Mouse (Mus musculus) embryonic stem cell, embryonic (primary cell): ENCODE measurements around the gene Tm7sf2.

ENCODE experiments used
- CTCF ChIA-PET, 4 experiments: fragments of 300-600 bp in 2 of 4; fragments of 350-600 bp in 2 of 4; sonication (Branson Sonifier 250); formaldehyde crosslinking; loops; one replicate each; lab custom pipeline; 2022; ENCODE audit warnings: inconsistent platforms in 2 of 4; lab: Charles Lee
- POLR2A ChIA-PET, 4 experiments: fragments of 300-600 bp in 2 of 4; fragments of 350-600 bp in 2 of 4; sonication (Branson Sonifier 250); formaldehyde crosslinking; loops; one replicate each; lab custom pipeline; 2022; ENCODE audit warnings: antibody characterized with exemption in 4 of 4, inconsistent platforms in 1 of 4; lab: Charles Lee

Tm7sf2 gene

GRCm38 (mm10) chr19:6079983-6080480, 11.9 kb upstream of the Tm7sf2 start, which contains the start of gene Tmem262:
Gene Tmem262, plus strand, starts transcription at chr19:6080033.
- CTCF ChIA-PET: interaction anchor here in 2 of 4 experiments (0.6 to 5.4 kb wide), 5 partner anchors 9 to 185 kb away, joined by 3 to 32 read pairs (median 5); partner anchors contain the start of gene Tm7sf2 (in 1 of the 2)
- POLR2A ChIA-PET: interaction anchor here in 3 of 4 experiments (0.6 to 47.9 kb wide), 12 partner anchors 4 to 283 kb away, joined by 3 to 1520 read pairs (median 4); partner anchors contain the start of genes Fau (in 2 of the 3), Mrpl49 (in 2 of the 3), Sf1 (in 2 of the 3) and Syvn1 (in 2 of the 3)

GRCm38 (mm10) chr19:6076564-6077393, 8.6 kb upstream of the Tm7sf2 start, which contains the start of gene Vps51:
Gene Vps51, minus strand, starts transcription at chr19:6077231.
- POLR2A ChIA-PET: interaction anchor here (0.6 to 47.9 kb wide), 38 partner anchors 0 to 989 kb away, joined by 3 to 1520 read pairs (median 4); partner anchors contain the start of genes Tm7sf2 (in 4 of the 4), Cdca5 (in 3 of the 4), Snx15 (in 3 of the 4) and Zfpl1 (in 3 of the 4)
- CTCF ChIA-PET: interaction anchor here in 1 of 4 experiments (0.9 to 5.4 kb wide), 5 partner anchors 9 to 152 kb away, joined by 3 to 32 read pairs (median 3); partner anchors contain the start of genes Cdc42ep2, Tm7sf2 and Znhit2

GRCm38 (mm10) chr19:6073889-6074288, 5.7 kb upstream of the Tm7sf2 start:
- ChIA-PET CTCF (interaction anchor here in 1 of 4 experiments (0.6 kb wide), 1 partner anchor 54 kb away, joined by 3 read pairs; the partner anchor contains the start of gene Snx15), POLR2A (interaction anchor here in 2 of 4 experiments (29.9 to 47.9 kb wide), 4 partner anchors 2 to 15 kb away, joined by 1277 to 1520 read pairs (median 1398); partner anchors contain the start of genes Cdca5 (in 2 of the 2), Fau (in 2 of the 2), Gm28374 (in 2 of the 2) and Mrpl49 (in 2 of the 2))

- POLR2A ChIA-PET: interaction anchor here (0.8 to 47.9 kb wide), 52 partner anchors 5 to 428 kb away, joined by 3 to 1520 read pairs (median 4); partner anchors contain the start of genes Cdca5 (in 4 of the 4), Zfpl1 (in 4 of the 4), Capn1 (in 3 of the 4) and Fau (in 3 of the 4)
- CTCF ChIA-PET: interaction anchor here (0.5 to 2.6 kb wide), 14 partner anchors 9 to 264 kb away, joined by 3 to 11 read pairs (median 3); partner anchors contain the start of genes Cdca5 (in 2 of the 4), Zfpl1 (in 2 of the 4), Znhit2 (in 2 of the 4) and Capn1 (in 1 of the 4)
Observed at GRCm38 (mm10) chr19:6071261-6071660, 3.1 kb upstream of the Tm7sf2 start.

GRCm38 (mm10) chr19:6070571-6071250, 2.5 kb upstream of the Tm7sf2 start:
- ChIA-PET CTCF (interaction anchor here (0.5 to 2.6 kb wide), 17 partner anchors 9 to 326 kb away, joined by 3 to 11 read pairs (median 3); partner anchors contain the start of genes Cdca5 (in 2 of the 4), Zfpl1 (in 2 of the 4), Znhit2 (in 2 of the 4) and Capn1 (in 1 of the 4)), POLR2A (interaction anchor here (0.6 to 47.9 kb wide), 58 partner anchors 6 to 427 kb away, joined by 3 to 1520 read pairs (median 4); partner anchors contain the start of genes Cdca5 (in 4 of the 4), Zfpl1 (in 4 of the 4), Capn1 (in 3 of the 4) and Fau (in 3 of the 4))

- POLR2A ChIA-PET: interaction anchor here in 3 of 4 experiments (0.9 to 47.9 kb wide), 24 partner anchors 6 to 343 kb away, joined by 3 to 1520 read pairs (median 4); partner anchors contain the start of genes Cdca5 (in 3 of the 3), Zfpl1 (in 3 of the 3), Znhit2 (in 3 of the 3) and Fau (in 2 of the 3)
Observed at GRCm38 (mm10) chr19:6069851-6070250, 1.7 kb upstream of the Tm7sf2 start.

GRCm38 (mm10) chr19:6068951-6069350, 778 bp upstream of the Tm7sf2 start:
- POLR2A ChIA-PET: interaction anchor here (0.5 to 47.9 kb wide), 16 partner anchors 5 to 258 kb away, joined by 3 to 1520 read pairs (median 14); partner anchors contain the start of genes Cdca5 (in 3 of the 4), Vps51 (in 3 of the 4), Zfpl1 (in 3 of the 4) and Fau (in 2 of the 4)
- CTCF ChIA-PET: interaction anchor here in 1 of 4 experiments (1.4 to 6.4 kb wide), 4 partner anchors 10 to 53 kb away, joined by 3 to 46 read pairs (median 24); partner anchors contain the start of genes Capn1, Cdca5, Tmem262 and Vps51

More at GRCm38 (mm10) chr19:6069851-6070250, 1.7 kb upstream of the Tm7sf2 start:
- CTCF ChIA-PET: interaction anchor here in 3 of 4 experiments (1.0 to 2.6 kb wide), 6 partner anchors 8 to 327 kb away, joined by 3 to 11 read pairs (median 6); partner anchors contain the start of genes Znhit2 (in 2 of the 3), Cdca5 (in 1 of the 3), Tmem262 (in 1 of the 3) and Zfpl1 (in 1 of the 3)

- ChIA-PET POLR2A (interaction anchor here (0.5 to 47.9 kb wide), 122 partner anchors 4 to 772 kb away, joined by 3 to 1520 read pairs (median 4); partner anchors contain the start of genes Vps51 (in 4 of the 4), Zfpl1 (in 4 of the 4), Capn1 (in 3 of the 4) and Cdc42ep2 (in 3 of the 4)), CTCF (interaction anchor here (0.5 to 6.4 kb wide), 68 partner anchors 8 to 409 kb away, joined by 3 to 46 read pairs (median 4); partner anchors contain the start of genes Cdca5 (in 3 of the 4), Zfpl1 (in 3 of the 4), Snx15 (in 2 of the 4) and Syvn1 (in 2 of the 4))
Observed at GRCm38 (mm10) chr19:6067011-6067723, 1.0 kb downstream of the Tm7sf2 start.

- CTCF ChIA-PET: interaction anchor here (0.6 to 6.4 kb wide), 51 partner anchors 8 to 356 kb away, joined by 3 to 46 read pairs (median 4); partner anchors contain the start of genes Cdca5 (in 2 of the 4), Syvn1 (in 2 of the 4), Tmem262 (in 2 of the 4) and Zfpl1 (in 2 of the 4)
- POLR2A ChIA-PET: interaction anchor here (0.6 to 47.9 kb wide), 79 partner anchors 3 to 577 kb away, joined by 3 to 1520 read pairs (median 5); partner anchors contain the start of genes Vps51 (in 4 of the 4), Zfpl1 (in 4 of the 4), Cdc42ep2 (in 3 of the 4) and Cdca5 (in 3 of the 4)
Observed at GRCm38 (mm10) chr19:6066571-6066970, 1.6 kb downstream of the Tm7sf2 start.

- ChIA-PET POLR2A (interaction anchor here in 3 of 4 experiments (0.5 to 47.9 kb wide), 15 partner anchors 0 to 300 kb away, joined by 3 to 1520 read pairs (median 6); partner anchors contain the start of genes Cdca5 (in 2 of the 3), Fau (in 2 of the 3), Gm28374 (in 2 of the 3) and Mrpl49 (in 2 of the 3)), CTCF (interaction anchor here in 1 of 4 experiments (6.4 kb wide), 1 partner anchor 23 kb away, joined by 46 read pairs; the partner anchor contains the start of genes Cdca5 and Zfpl1)
Observed at GRCm38 (mm10) chr19:6063081-6063480, 5.1 kb downstream of the Tm7sf2 start.

GRCm38 (mm10) chr19:6062418-6062817, 5.8 kb downstream of the Tm7sf2 start:
- CTCF ChIA-PET: interaction anchor here in 1 of 4 experiments (1.0 to 2.0 kb wide), 2 partner anchors 9 to 65 kb away, joined by 3 to 11 read pairs; no protein-coding TSS in a partner anchor

GRCm38 (mm10) chr19:6061641-6062302, 6.4 kb downstream of the Tm7sf2 start:
- ChIA-PET POLR2A (interaction anchor here (0.6 to 47.9 kb wide), 60 partner anchors 3 to 618 kb away, joined by 3 to 1520 read pairs (median 4); partner anchors contain the start of genes Cdca5 (in 4 of the 4), Zfpl1 (in 4 of the 4), Syvn1 (in 3 of the 4) and Vps51 (in 3 of the 4)), CTCF (interaction anchor here in 3 of 4 experiments (0.5 to 2.1 kb wide), 12 partner anchors 9 to 320 kb away, joined by 3 to 11 read pairs (median 3); partner anchors contain the start of genes Capn1 (in 1 of the 3), Cdc42ep2 (in 1 of the 3), Cdca5 (in 1 of the 3) and Gpha2 (in 1 of the 3))

More at GRCm38 (mm10) chr19:6062418-6062817, 5.8 kb downstream of the Tm7sf2 start:
- POLR2A ChIA-PET: interaction anchor here (0.9 to 47.9 kb wide), 21 partner anchors 4 to 373 kb away, joined by 3 to 1520 read pairs (median 8); partner anchors contain the start of genes Syvn1 (in 3 of the 4), Cdca5 (in 2 of the 4), Gm28374 (in 2 of the 4) and Tm7sf2 (in 2 of the 4)

- POLR2A ChIA-PET: interaction anchor here (0.6 to 47.9 kb wide), 64 partner anchors 2 to 1205 kb away, joined by 3 to 1520 read pairs (median 4); partner anchors contain the start of genes Cdca5 (in 4 of the 4), Zfpl1 (in 4 of the 4), Sac3d1 (in 3 of the 4) and Snx15 (in 3 of the 4)
- CTCF ChIA-PET: interaction anchor here in 3 of 4 experiments (0.5 to 2.1 kb wide), 11 partner anchors 9 to 209 kb away, joined by 3 to 11 read pairs (median 4); partner anchors contain the start of genes Capn1 (in 1 of the 3), Cdc42ep2 (in 1 of the 3), Cdca5 (in 1 of the 3) and Gpha2 (in 1 of the 3)
Observed at GRCm38 (mm10) chr19:6061021-6061533, 7.1 kb downstream of the Tm7sf2 start, which contains the start of gene Znhit2. Gene Znhit2, plus strand, starts transcription at chr19:6061192.
